Mouse (Mus musculus): ENCODE data around the gene Thrsp.

Thrsp gene

GRCm38 (mm10) chr7:97379304-97379703 lies 38.2 kb downstream of the Thrsp start:
- no peak for DNase-seq (ENCODE audit: low spot score)

- DNase-seq (ENCODE audit: low spot score) = no peak
These were observed 41.6 kb downstream of the Thrsp start for GRCm38 (mm10) chr7:97375906-97376305.

DNA sequence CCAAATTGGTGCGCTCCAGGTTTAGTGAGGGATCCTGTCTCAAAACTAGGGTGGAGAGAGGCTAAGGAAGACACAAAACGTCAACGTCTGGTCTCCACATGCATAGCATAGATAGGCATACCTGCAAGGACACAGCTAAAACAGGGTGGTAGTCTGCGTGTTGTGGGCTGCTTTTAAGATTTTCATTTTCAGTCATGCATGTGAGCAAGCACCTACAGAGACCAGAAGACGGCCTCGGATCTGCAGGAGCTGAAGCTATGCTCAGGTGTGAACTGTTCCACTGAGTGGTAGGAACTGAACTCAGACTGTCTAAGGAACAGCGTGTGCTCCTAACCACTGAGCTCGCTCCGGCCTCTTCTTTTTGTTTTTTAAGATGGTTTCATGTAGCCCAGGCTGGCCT lies 42.4 kb downstream of the Thrsp start:
- no peak for DNase-seq (ENCODE audit: low spot score)

GRCm38 (mm10) chr7:97365887-97366286 lies 51.6 kb downstream of the Thrsp start:
- DNase-seq (ENCODE audit: low spot score) = no peak

Data from left cerebral cortex, adult 11 months (tissue).